Mouse (Mus musculus) retina, postnatal 7 days (tissue): Measurements from ENCODE around the gene Olfr399.

Experiments
- DNase-seq: peaks from one replicate; pipeline ENCODE4 v3.0.0-alpha.2; 2012; ENCODE audit warnings: low read depth, low spot score

Gene Olfr399

GRCm38 (mm10) chr11:74056451-74056850 is at the start of gene Olfr399, which contains the start of gene Olfr139:
Gene Olfr399, minus strand, starts transcription at chr11:74056615.
Gene Olfr139, minus strand, starts transcription at chr11:74056551.
- no peak for DNase-seq

GRCm38 (mm10) chr11:74105066-74105465 is 48.7 kb upstream of the Olfr399 start:
- DNase-seq: no peak

DNA sequence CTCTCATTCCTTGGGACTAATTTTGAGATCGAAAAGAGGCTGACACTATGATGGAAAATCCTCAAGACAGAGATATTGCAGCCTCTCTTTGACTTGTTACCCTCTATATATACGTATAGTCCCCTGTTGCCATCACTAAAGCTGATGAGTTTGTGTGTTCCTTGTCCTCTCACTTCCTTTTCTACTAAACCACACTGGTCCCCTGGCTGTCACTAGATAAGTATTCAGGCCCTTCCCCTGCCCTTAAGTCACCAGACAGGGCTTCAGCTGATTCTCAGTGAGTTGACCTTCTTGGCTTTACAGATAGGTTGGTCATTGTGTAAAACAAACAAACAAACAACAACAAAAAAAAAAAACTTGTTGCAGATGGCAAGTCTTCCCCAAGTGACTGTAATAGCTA is 45.1 kb upstream of the Olfr399 start:
- no peak for DNase-seq

DNA sequence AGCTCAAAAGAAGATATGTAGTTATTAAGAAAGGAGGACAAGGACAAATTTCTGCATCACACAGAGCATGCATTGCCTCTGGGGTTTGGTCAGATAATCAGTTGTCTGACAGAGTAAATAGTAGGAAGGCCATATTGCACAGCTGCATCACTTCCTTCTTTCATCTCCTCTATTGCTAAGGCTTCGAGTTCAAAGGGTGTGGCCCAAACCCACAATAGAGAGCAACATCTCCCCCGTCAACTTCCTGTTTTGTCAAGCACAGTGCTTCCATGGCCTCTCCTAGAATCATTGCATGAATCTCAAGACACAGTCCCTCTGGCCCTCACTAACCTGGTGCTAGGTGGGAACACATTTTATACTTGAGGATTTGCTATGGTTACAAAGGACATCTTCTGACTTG is 44.3 kb upstream of the Olfr399 start:
- DNase-seq: no peak

DNA sequence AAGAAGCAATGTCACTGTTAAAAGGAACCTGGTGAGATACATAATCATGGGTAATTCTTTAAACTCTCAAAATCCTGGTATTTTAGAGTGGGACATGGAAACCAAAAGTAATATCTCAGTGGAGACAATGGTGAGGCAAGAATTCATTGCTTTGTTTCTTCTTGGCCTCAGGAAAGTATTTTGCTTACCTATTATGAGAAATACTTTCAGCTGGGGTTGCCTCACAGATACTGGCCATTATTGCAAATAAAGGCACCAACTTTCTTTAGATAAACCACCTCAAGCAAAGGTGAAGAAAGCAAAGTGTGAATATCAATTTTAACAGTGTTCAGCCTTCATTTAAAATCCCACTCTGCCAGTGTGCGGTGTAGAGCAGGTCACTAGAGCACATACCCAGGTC is 13.2 kb upstream of the Olfr399 start, which contains the start of gene Zfp616:
Gene Zfp616, plus strand, starts transcription at position 301 of the 400 bp plus-strand sequence.
- no peak for DNase-seq

- DNase-seq: no peak
These were observed 5.1 kb downstream of the Olfr399 start for GRCm38 (mm10) chr11:74051347-74051746.
